Mouse (Mus musculus) heart, embryonic 11.5 days (tissue): Measurements from ENCODE around the gene Fanca. TPM values are rescaled to one million over a fixed set of nuclear protein-coding genes. Genes with fewer than 3 reads are reported as not detected.
"Not testable (repeated sequence)": the region's sequence is repeated elsewhere in the genome, so short reads cannot be mapped to it uniquely, and the experiment has no call there.

ENCODE experiments used
- ATAC-seq: fragments of 200-750 bp; cut with Nextera tagmentation; replicated peaks from 2 replicates; pipeline ENCODE4 v1.8.0; 2017; ENCODE audit warnings: moderate library complexity; ENCODE audit not compliant: insufficient number of reproducible peaks, low FRiP score, low TSS enrichment
- H3K27ac ChIP-seq: fragments of 300-500 bp; sonication (generic); 2 replicates; pipeline ENCODE4 v1.5.1; 2014; ENCODE audit warnings: mild to moderate bottlenecking, low read depth, low read length
- H3K27me3 ChIP-seq: fragments of 300-500 bp; sonication (generic); 2 replicates; pipeline ENCODE4 v1.6.1; 2014; ENCODE audit warnings: mild to moderate bottlenecking, low read length, mixed read lengths; ENCODE audit not compliant: control insufficient read depth, insufficient read depth
- H3K36me3 ChIP-seq: fragments of 300-500 bp; sonication (generic); 2 replicates; pipeline ENCODE4 v1.6.1; 2014; ENCODE audit warnings: mild to moderate bottlenecking, low read length, moderate library complexity, mixed read lengths; ENCODE audit not compliant: control insufficient read depth, insufficient read depth
- H3K4me1 ChIP-seq: fragments of 300-500 bp; sonication (generic); 2 replicates; pipeline ENCODE4 v1.6.1; 2014; ENCODE audit warnings: low read length; ENCODE audit not compliant: control insufficient read depth, insufficient read depth
- H3K4me2 ChIP-seq: fragments of 300-500 bp; sonication (generic); 2 replicates; pipeline ENCODE4 v1.6.1; 2014; ENCODE audit warnings: mild to moderate bottlenecking, moderate library complexity
- H3K4me3 ChIP-seq: fragments of 300-500 bp; sonication (generic); 2 replicates; pipeline ENCODE4 v1.5.1; 2014; ENCODE audit warnings: low read depth, low read length
- H3K9ac ChIP-seq: fragments of 300-500 bp; sonication (generic); 2 replicates; pipeline ENCODE4 v1.6.1; 2014; ENCODE audit warnings: mild to moderate bottlenecking, low read depth, low read length, moderate library complexity
- H3K9me3 ChIP-seq: fragments of 300-500 bp; sonication (generic); replicated peaks from 2 replicates; pipeline ENCODE4 v1.6.1; 2016; ENCODE audit warnings: low read length; ENCODE audit not compliant: control insufficient read depth
- WGBS: fragments of 180-500 bp; shearing (Covaris S2); extraction: QIAGEN DNeasy Blood & Tissue Kit; methylation state at CpG from one replicate; pipeline ENCODE4 v1.1.7; 2014; ENCODE audit not compliant: insufficient replicate concordance; 5-methylcytosine and 5-hydroxymethylcytosine counted together
- polyA plus RNA-seq: library from polyadenylated mRNA; unstranded; fragments of >200 nt; fragmentation: Nextera tagmentation; extraction: Ambion mirVana; gene quantifications from 2 replicates; pipeline ENCODE4 v1.2.1, GENCODE M21; 2014

Gene Fanca
- polyA plus RNA-seq, 1 experiment from 2014 or later: 27.7 TPM

DNA sequence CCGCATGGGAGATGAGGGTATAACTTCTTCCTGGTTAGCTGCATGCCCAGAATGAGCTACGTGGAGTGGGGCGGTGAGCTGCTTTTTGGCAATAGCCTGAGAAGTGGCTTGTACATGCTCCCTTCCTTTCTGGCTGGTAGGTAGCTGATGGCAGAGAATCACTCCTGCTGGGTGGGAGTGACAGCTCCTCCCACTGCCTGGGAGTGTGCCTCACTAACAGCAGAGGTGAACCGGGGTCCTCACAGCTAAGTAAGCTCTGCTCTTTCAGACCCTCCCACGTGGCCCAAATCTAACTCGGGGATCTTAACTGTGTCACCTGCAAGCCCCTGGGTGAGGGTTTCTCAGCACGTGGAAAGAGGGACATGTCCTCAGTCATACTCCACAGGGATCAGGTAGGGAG lies 85.8 kb downstream of the Fanca start:
- peaks cover 31% of the 10 kb centered on the region for H3K27me3 ChIP-seq

DNA sequence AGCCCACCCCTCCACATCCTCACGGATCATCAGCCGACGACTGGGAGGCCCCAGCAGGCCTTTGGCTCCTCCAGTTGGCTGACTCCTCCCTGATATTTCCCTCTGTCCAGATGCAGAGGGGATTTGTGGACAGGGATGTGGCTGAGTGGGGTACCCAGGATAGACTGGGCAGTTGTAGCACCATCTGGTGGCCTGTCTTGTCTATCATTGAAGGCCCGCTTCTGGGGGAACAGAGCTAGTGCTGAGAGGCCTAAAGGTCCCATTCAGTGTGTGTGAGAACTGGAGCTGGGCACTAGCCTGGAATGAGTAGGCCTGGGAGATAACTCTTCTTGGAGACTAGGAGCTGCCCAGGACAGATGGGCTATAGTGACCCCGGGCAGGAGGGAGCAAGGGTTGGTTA lies 86.6 kb downstream of the Fanca start:
- WGBS: 58% methylated on average over 5 of the region's 5 CpGs
- no peak for ATAC-seq
- peaks cover 7% of the 10 kb centered on the region; the same call in 1 of the 2 replicates for H3K4me1 ChIP-seq
- H3K9me3 ChIP-seq: no peaks in the 10 kb centered on the region
- H3K4me2 ChIP-seq: no peak overlapping the region
- H3K36me3 ChIP-seq: 0 out of 2 replicates have a peak, but pooled peaks cover 3% of the 10 kb centered on the region
- H3K4me3 ChIP-seq: no peak overlapping the region
- H3K27me3 ChIP-seq: peaks cover 30% of the 10 kb centered on the region
- no peak overlapping the region for H3K9ac ChIP-seq
- H3K27ac ChIP-seq: no peak overlapping the region

More for the DNA sequence above, 85.8 kb downstream of the Fanca start:
- no peaks in the 10 kb centered on the region for H3K9me3 ChIP-seq
- H3K4me3 ChIP-seq: no peak overlapping the region
- no peak overlapping the region for H3K4me2 ChIP-seq
- H3K4me1 ChIP-seq: peaks cover 7% of the 10 kb centered on the region; the same call in 1 of the 2 replicates
- H3K9ac ChIP-seq: no peak overlapping the region
- H3K27ac ChIP-seq: no peak overlapping the region
- 36% methylated on average over 7 of the region's 7 CpGs for WGBS
- H3K36me3 ChIP-seq: 0 out of 2 replicates have a peak, but pooled peaks cover 3% of the 10 kb centered on the region
- ATAC-seq: no peak

DNA sequence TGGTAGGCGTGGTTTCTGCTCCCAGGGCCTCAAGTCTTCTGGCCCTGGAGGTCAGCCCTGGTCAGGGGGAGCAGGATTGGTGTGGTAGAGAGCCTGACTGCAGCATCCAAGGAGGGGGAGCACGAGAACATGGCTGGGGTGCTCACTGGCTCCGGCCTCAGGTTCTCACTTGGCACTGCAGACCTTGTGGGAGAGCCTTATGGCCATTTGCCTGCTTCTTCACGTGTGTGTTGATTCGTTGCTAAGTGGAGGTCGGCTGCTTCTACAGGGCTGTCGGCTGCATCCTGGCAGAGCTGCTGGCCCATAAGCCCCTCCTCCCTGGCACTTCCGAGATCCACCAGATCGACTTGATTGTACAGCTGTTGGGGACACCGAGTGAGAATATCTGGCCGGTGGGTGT lies 88.0 kb downstream of the Fanca start:
- H3K4me2 ChIP-seq, ATAC-seq, H3K27ac ChIP-seq, H3K4me3 ChIP-seq, H3K36me3 ChIP-seq, H3K9me3 ChIP-seq, H3K9ac ChIP-seq, H3K4me1 ChIP-seq: not testable (repeated sequence)
- H3K27me3 ChIP-seq: peaks cover 23% of the 10 kb centered on the region
- 75% methylated on average over 9 of the region's 11 CpGs for WGBS

DNA sequence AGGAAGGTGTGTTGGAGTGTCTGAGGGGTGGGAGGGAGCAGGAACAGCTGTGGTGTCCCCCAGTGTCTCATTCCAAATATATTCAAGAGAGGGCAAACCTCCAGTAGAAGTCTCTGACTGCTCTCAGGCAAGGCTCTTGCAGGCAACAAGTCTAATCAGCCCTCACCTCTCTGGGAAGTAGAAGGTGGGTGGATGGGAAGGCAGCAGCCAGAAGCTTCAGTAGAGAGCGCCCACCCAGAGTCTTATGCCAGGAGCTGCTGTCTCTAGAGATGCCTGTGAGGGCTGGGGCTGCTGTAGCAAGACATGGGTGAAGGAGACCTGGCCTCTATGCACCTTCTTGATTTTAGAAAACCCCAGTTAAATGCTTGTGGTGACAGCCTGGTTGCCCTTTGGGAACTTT lies 90.0 kb downstream of the Fanca start:
- no peak overlapping the region for H3K9ac ChIP-seq
- H3K4me1 ChIP-seq: peaks cover 8% of the 10 kb centered on the region
- 0 out of 2 replicates have a peak, but pooled peaks cover 3% of the 10 kb centered on the region for H3K36me3 ChIP-seq
- H3K27ac ChIP-seq: no peak overlapping the region
- H3K4me2 ChIP-seq: no peak overlapping the region
- H3K27me3 ChIP-seq: peaks cover 7% of the 10 kb centered on the region
- WGBS: 95% methylated on average over 1 of the region's 1 CpGs
- H3K4me3 ChIP-seq: no peak overlapping the region
- ATAC-seq: no peak
- H3K9me3 ChIP-seq: no peaks in the 10 kb centered on the region

DNA sequence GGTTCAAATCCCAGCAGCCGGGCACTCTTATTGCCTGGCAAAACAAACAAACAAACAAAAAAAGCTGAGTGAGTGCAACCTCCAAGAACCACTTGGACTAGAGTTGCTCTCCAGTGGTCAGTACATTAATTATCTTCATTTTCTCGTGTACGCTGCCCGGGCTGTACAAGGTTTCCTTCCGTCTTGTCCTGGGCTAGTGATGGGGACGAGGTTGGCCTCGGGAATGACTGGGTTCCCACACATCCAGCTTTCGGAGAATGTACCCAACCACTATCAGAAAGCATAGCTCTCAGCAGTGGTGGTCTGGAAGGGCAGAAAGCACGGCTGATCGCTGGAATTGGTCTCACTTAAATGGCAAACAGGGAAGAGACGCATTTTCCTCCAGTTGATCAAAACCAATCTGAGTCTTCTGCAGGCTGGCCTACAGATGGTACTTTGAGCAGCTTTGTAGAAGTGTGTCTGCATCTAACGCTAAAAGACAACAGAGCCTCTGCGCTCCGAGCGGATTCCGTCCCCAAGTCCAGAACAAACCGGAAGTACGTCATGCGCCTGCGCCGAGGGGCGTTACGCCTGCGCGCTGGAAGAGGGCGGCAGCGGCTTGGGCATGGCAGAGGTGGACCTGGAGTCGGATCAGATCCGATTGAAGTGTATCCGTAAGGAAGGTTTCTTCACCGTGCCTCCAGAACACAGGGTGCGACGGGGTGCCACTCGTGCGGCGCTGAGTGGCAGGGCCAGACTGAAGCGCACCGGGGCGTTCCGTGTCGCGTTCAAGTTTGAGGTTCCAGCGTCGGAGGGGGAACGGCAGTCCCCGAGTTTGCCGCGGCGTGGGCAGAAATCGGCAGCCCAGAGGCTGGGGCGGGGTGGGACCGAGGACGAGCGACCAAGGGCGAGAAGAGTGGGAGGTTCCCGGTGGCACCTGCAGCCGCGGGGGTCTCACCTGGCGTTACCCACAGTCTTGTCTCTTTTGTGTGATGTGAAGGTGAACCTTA lies 93.8 kb downstream of the Fanca start, which contains the start of gene Cdk10:
Gene Cdk10, plus strand, starts transcription at position 565 of the 989 bp plus-strand sequence.
- peaks cover 8% of the 10 kb centered on the region for H3K4me1 ChIP-seq
- 3% methylated on average over 59 of the region's 59 CpGs for WGBS
- H3K27ac ChIP-seq: peak within 1 kb of the TSS; percentile 73
- H3K4me2 ChIP-seq: peak within 1 kb of the TSS; percentile 98
- no peaks in the 10 kb centered on the region for H3K9me3 ChIP-seq
- no peaks in the 10 kb centered on the region for H3K27me3 ChIP-seq
- H3K36me3 ChIP-seq: 0 out of 2 replicates have a peak, but pooled peaks cover 3% of the 10 kb centered on the region
- peak within 1 kb of the TSS; percentile 84 for H3K4me3 ChIP-seq
- peak within 1 kb of the TSS; percentile 90 for H3K9ac ChIP-seq
- ATAC-seq: peak; percentile 83

DNA sequence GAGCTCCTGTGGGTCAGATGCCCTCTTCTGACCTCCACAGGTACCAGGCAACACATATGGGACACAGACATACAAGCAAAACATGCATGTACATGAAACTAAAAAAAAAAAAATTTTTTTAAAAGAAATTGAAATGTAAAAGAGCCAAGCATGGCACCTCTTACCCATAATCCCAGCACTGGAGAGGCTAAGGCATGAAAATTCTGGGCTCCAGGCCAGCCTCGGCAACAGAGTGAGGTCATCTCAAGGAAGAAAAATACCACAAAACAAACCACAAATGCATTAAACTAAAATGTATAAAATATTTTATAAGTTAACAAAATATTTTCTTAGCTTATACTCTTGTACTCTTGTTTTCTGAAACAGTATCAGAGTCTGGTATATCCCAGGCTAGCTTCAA lies 97.5 kb downstream of the Fanca start:
- no peak for ATAC-seq
- 79% methylated on average over 1 of the region's 1 CpGs for WGBS
- H3K4me1 ChIP-seq: peaks cover 8% of the 10 kb centered on the region

More for the DNA sequence above, 97.5 kb downstream of the Fanca start:
- H3K36me3 ChIP-seq: no peaks in the 10 kb centered on the region
- H3K9me3 ChIP-seq: no peaks in the 10 kb centered on the region
- H3K9ac ChIP-seq: no peak overlapping the region
- H3K27me3 ChIP-seq: no peaks in the 10 kb centered on the region
- H3K27ac ChIP-seq: no peak overlapping the region
- no peak overlapping the region for H3K4me3 ChIP-seq
- no peak overlapping the region for H3K4me2 ChIP-seq

Other genes with a start within 250 kb of the Fanca start
- gene Rpl13, start 216.2 kb downstream of the Fanca start, polyA plus RNA-seq: 1,217 and 1,331 TPM in 2 replicates
- gene Cpne7, start 201.2 kb downstream of the Fanca start, polyA plus RNA-seq: 0.27 and 0.31 TPM in 2 replicates
- 6.6 and 8.1 TPM in 2 replicates for gene Sult5a1, start 160.3 kb downstream of the Fanca start, polyA plus RNA-seq
- 1.0 and 1.3 TPM in 2 replicates for gene Dpep1, start 132.3 kb downstream of the Fanca start, polyA plus RNA-seq
- gene Chmp1a, start 105.8 kb downstream of the Fanca start, polyA plus RNA-seq: 63.1 and 74.1 TPM in 2 replicates
- 3.4 and 5.0 TPM in 2 replicates for gene Spata33, start 105.7 kb downstream of the Fanca start, polyA plus RNA-seq
- 22.6 and 24.2 TPM in 2 replicates for gene Cdk10, start 93.7 kb downstream of the Fanca start, polyA plus RNA-seq
- gene Spata2l, start 82.3 kb downstream of the Fanca start, polyA plus RNA-seq: 1.6 TPM in 2 replicates
- gene Zfp276, start 64.4 kb downstream of the Fanca start, polyA plus RNA-seq: 11.7 and 12.1 TPM in 2 replicates
- gene Vps9d1, start 64.2 kb downstream of the Fanca start, polyA plus RNA-seq: 16.8 and 19.8 TPM in 2 replicates
- 2.9 and 3.0 TPM in 2 replicates for gene Spire2, start 14.1 kb upstream of the Fanca start, polyA plus RNA-seq
- gene Tcf25, start 55.2 kb upstream of the Fanca start, polyA plus RNA-seq: 148 and 165 TPM in 2 replicates
- 0.06 TPM in 1 of 2 replicates, not detected in the other for gene Mc1r, start 88.5 kb upstream of the Fanca start, polyA plus RNA-seq
- 13.6 and 13.8 TPM in 2 replicates for gene Tubb3, start 92.8 kb upstream of the Fanca start, polyA plus RNA-seq
- 32.2 and 36.1 TPM in 2 replicates for gene Def8, start 105.0 kb upstream of the Fanca start, polyA plus RNA-seq
- gene Afg3l1, start 159.3 kb upstream of the Fanca start, polyA plus RNA-seq: 29.8 and 32.9 TPM in 2 replicates
- 2.2 and 3.2 TPM in 2 replicates for gene Dbndd1, start 196.9 kb upstream of the Fanca start, polyA plus RNA-seq
- 17.8 and 18.5 TPM in 2 replicates for gene Gas8, start 200.3 kb upstream of the Fanca start, polyA plus RNA-seq